Mouse (Mus musculus) thymus, adult 2 months (tissue): ENCODE results near the gene Ptpn12.

Experiments used
- CTCF ChIP-seq: fragments of 200-500 bp; IDR thresholded peaks from 2 replicates; pipeline ENCODE4 v1.5.1; 2012; ENCODE audit warnings: mild to moderate bottlenecking, control low read depth, low read length, moderate library complexity, borderline replicate concordance; ENCODE audit not compliant: control insufficient read depth, poor library complexity, insufficient read depth; ENCODE audit errors: extremely low read depth
- POLR2A ChIP-seq: fragments of 200-500 bp; IDR thresholded peaks from 2 replicates; pipeline ENCODE4 v1.6.1; 2012; ENCODE audit warnings: mild to moderate bottlenecking, low read length, control low read depth, moderate library complexity; ENCODE audit not compliant: control insufficient read depth, poor library complexity, insufficient read depth; ENCODE audit errors: extremely low read depth

GRCm38 (mm10) chr5:20990062-20990809 lies 65.5 kb downstream of the Ptpn12 start:
- TF ChIP-seq CTCF (no peak), POLR2A (no peak)
